Mouse (Mus musculus): ENCODE measurements around the gene Bcl2l14.

The Bcl2l14 gene

GRCm38 (mm10) chr6:134396018-134396417, at the start of gene Bcl2l14:
Gene Bcl2l14 (plus strand): TSS chr6:134396318.
- no peak for DNase-seq (ENCODE audit: extremely low spot score, low read depth, low spot score)

GRCm38 (mm10) chr6:134348526-134349067, 47.5 kb upstream of the Bcl2l14 start:
- no peak for DNase-seq (ENCODE audit: extremely low spot score, low read depth, low spot score)

- no peak for DNase-seq (ENCODE audit: extremely low spot score, low read depth, low spot score)
Observed at GRCm38 (mm10) chr6:134352881-134353280, 43.2 kb upstream of the Bcl2l14 start.

- no peak for DNase-seq (ENCODE audit: extremely low spot score, low read depth, low spot score)
Observed at GRCm38 (mm10) chr6:134353751-134354150, 42.4 kb upstream of the Bcl2l14 start.

GRCm38 (mm10) chr6:134357570-134357969, 38.5 kb upstream of the Bcl2l14 start:
- no peak for DNase-seq (ENCODE audit: extremely low spot score, low read depth, low spot score)

GRCm38 (mm10) chr6:134360079-134360478, 36.0 kb upstream of the Bcl2l14 start:
- DNase-seq (ENCODE audit: extremely low spot score, low read depth, low spot score), result no peak

GRCm38 (mm10) chr6:134364644-134365043, 31.5 kb upstream of the Bcl2l14 start:
- DNase-seq (ENCODE audit: extremely low spot score, low read depth, low spot score), result no peak

- DNase-seq (ENCODE audit: extremely low spot score, low read depth, low spot score), result no peak
Observed at GRCm38 (mm10) chr6:134365952-134366351, 30.2 kb upstream of the Bcl2l14 start.

GRCm38 (mm10) chr6:134366366-134367351, 29.5 kb upstream of the Bcl2l14 start:
- no peak for DNase-seq (ENCODE audit: extremely low spot score, low read depth, low spot score)

- no peak for DNase-seq (ENCODE audit: extremely low spot score, low read depth, low spot score)
Observed at GRCm38 (mm10) chr6:134367366-134368281, 28.5 kb upstream of the Bcl2l14 start.

- DNase-seq (ENCODE audit: extremely low spot score, low read depth, low spot score), result no peak
Observed at GRCm38 (mm10) chr6:134372946-134373345, 23.2 kb upstream of the Bcl2l14 start.

- no peak for DNase-seq (ENCODE audit: extremely low spot score, low read depth, low spot score)
Observed at GRCm38 (mm10) chr6:134377201-134377600, 18.9 kb upstream of the Bcl2l14 start.

GRCm38 (mm10) chr6:134377856-134378255, 18.3 kb upstream of the Bcl2l14 start:
- no peak for DNase-seq (ENCODE audit: extremely low spot score, low read depth, low spot score)

GRCm38 (mm10) chr6:134381462-134381861, 14.7 kb upstream of the Bcl2l14 start:
- DNase-seq (ENCODE audit: extremely low spot score, low read depth, low spot score), result no peak

- DNase-seq (ENCODE audit: extremely low spot score, low read depth, low spot score), result no peak
Observed at GRCm38 (mm10) chr6:134385931-134386330, 10.2 kb upstream of the Bcl2l14 start.

GRCm38 (mm10) chr6:134387396-134387795, 8.7 kb upstream of the Bcl2l14 start:
- no peak for DNase-seq (ENCODE audit: extremely low spot score, low read depth, low spot score)

GRCm38 (mm10) chr6:134388424-134389110, 7.6 kb upstream of the Bcl2l14 start:
- no peak for DNase-seq (ENCODE audit: extremely low spot score, low read depth, low spot score)

GRCm38 (mm10) chr6:134389248-134389891, 6.7 kb upstream of the Bcl2l14 start:
- peak; percentile 75 for DNase-seq (ENCODE audit: extremely low spot score, low read depth, low spot score)

- no peak for DNase-seq (ENCODE audit: extremely low spot score, low read depth, low spot score)
Observed at GRCm38 (mm10) chr6:134389917-134390316, 6.2 kb upstream of the Bcl2l14 start.

GRCm38 (mm10) chr6:134390837-134391236, 5.3 kb upstream of the Bcl2l14 start:
- no peak for DNase-seq (ENCODE audit: extremely low spot score, low read depth, low spot score)
